Mouse (Mus musculus): Measurements from ENCODE around the gene Fdx1.

DNA sequence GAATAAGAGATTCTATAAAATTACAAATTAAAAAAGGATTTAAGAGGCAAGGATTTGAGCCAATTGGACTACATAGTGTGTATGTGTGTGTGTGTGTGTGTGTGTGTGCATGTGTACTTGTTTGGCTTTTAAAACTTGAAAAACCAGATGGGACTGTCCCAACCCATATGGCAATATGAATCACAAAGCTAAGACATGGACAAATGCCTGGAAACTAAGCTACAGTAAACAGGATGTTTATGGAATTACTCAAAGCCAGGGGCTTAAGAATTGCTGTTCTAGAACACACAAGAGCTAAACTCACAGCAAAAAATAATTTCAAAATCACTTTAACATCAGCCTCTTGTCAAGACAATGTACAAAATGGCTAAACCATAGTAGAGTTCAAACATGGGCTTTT lies 4.4 kb downstream of the Fdx1 start:
- TF ChIP-seq POLR2A (IDR thresholded peaks at IDR 0.05; ENCODE audit: low read depth, low read length) (no peak), CTCF (IDR thresholded peaks at IDR 0.05; ENCODE audit: borderline replicate concordance, insufficient read depth, low read length) (no peak)
